Mouse (Mus musculus) stomach, postnatal 0 days (tissue): ENCODE data around the gene Pcyt1a. TPM values are rescaled to one million over a fixed set of nuclear protein-coding genes. Genes with fewer than 3 reads are reported as not detected.

Experiments
- ATAC-seq: fragments of 200-750 bp; cut with Nextera tagmentation; 2 replicates; pipeline ENCODE4 v1.8.0; 2017; ENCODE audit not compliant: low FRiP score, low TSS enrichment
- DNase-seq: peaks from one replicate; pipeline ENCODE4 v3.0.0-alpha.2; 2016; ENCODE audit warnings: low spot score
- H3K27ac ChIP-seq: fragments of 300-500 bp; sonication (generic); replicated peaks from 2 replicates; pipeline ENCODE4 v1.5.1; 2014; ENCODE audit warnings: mild to moderate bottlenecking, control low read depth
- H3K27me3 ChIP-seq: fragments of 300-500 bp; sonication (generic); 2 replicates; pipeline ENCODE4 v1.6.1; 2014; ENCODE audit warnings: low read length; ENCODE audit not compliant: control insufficient read depth, insufficient read depth
- H3K36me3 ChIP-seq: fragments of 300-500 bp; sonication (generic); 2 replicates; pipeline ENCODE4 v1.6.1; 2014; ENCODE audit warnings: low read length, mixed read lengths; ENCODE audit not compliant: control insufficient read depth, insufficient read depth
- H3K4me1 ChIP-seq: fragments of 300-500 bp; sonication (generic); replicated peaks from 2 replicates; pipeline ENCODE4 v1.6.1; 2014; ENCODE audit warnings: antibody characterized with exemption; ENCODE audit not compliant: control insufficient read depth, insufficient read depth
- H3K4me2 ChIP-seq: fragments of 300-500 bp; sonication (generic); replicated peaks from 2 replicates; pipeline ENCODE4 v1.6.1; 2014; ENCODE audit warnings: low read depth, mild to moderate bottlenecking, control low read depth, moderate library complexity
- H3K4me3 ChIP-seq: fragments of 300-500 bp; sonication (generic); 2 replicates; pipeline ENCODE4 v1.5.1; 2014; ENCODE audit warnings: low read depth, low read length, control low read depth
- H3K9ac ChIP-seq: fragments of 300-500 bp; sonication (generic); 2 replicates; pipeline ENCODE4 v1.6.1; 2014; ENCODE audit warnings: mild to moderate bottlenecking, low read length, control low read depth, mixed read lengths
- H3K9me3 ChIP-seq: fragments of 300-500 bp; sonication (generic); 2 replicates; pipeline ENCODE4 v1.6.1; 2016; ENCODE audit warnings: low read length; ENCODE audit not compliant: control insufficient read depth
- CTCF ChIP-seq: IDR thresholded peaks from 2 replicates; pipeline ENCODE4 v1.5.1; 2016; ENCODE audit warnings: antibody characterized with exemption, low read depth, mild to moderate bottlenecking, moderate library complexity
- EP300 ChIP-seq: optimal IDR thresholded peaks from 2 replicates; pipeline ENCODE3; 2016; ENCODE audit warnings: antibody characterized with exemption
- WGBS: fragments of 180-500 bp; shearing (Covaris S2); extraction: QIAGEN DNeasy Blood & Tissue Kit; methylation state at CpG from one replicate; pipeline ENCODE4 v1.1.7; 2014; 5-methylcytosine and 5-hydroxymethylcytosine counted together
- polyA plus RNA-seq: library from polyadenylated mRNA; unstranded; fragments of >200 nt; fragmentation: Nextera tagmentation; extraction: Ambion mirVana; gene quantifications from 2 replicates; pipeline ENCODE4 v1.2.1, GENCODE M21; 2015

Gene Pcyt1a
- polyA plus RNA-seq, 1 experiment from 2014 or later, result 38.6 TPM

DNA sequence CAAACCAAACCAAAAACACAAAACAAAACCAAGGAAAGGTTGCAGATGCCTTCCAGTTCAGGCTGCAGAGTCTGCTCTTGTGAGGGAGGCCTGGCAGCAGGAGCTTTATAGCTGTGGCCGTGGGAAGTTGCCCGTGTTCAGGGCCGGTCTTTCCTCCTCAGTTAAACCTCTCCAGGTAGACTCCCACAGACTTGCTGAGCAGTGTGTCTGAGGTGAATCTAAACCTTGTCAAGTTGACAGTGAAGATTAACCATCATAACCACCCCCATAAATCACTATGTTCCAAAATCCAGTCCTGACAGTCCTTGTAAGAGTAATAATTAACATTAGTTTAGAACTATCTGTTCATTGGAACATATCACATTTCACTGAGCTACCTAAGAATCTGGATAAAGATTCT lies 3.2 kb upstream of the Pcyt1a start:
- no peaks in the 10 kb centered on the region for H3K27me3 ChIP-seq
- ATAC-seq (no peak), DNase-seq (no peak)
- H3K9ac ChIP-seq, result no peak overlapping the region
- 84% methylated on average over 3 of the region's 3 CpGs for WGBS
- H3K4me1 ChIP-seq, result 0 out of 2 replicates have a peak, but pooled peaks cover 4% of the 10 kb centered on the region
- no peak overlapping the region for H3K27ac ChIP-seq
- H3K4me2 ChIP-seq, result no peak overlapping the region
- H3K9me3 ChIP-seq, result no peaks in the 10 kb centered on the region
- H3K4me3 ChIP-seq, result no peak overlapping the region
- H3K36me3 ChIP-seq, result no peaks in the 10 kb centered on the region
- TF ChIP-seq EP300 (no peak), CTCF (no peak)

DNA sequence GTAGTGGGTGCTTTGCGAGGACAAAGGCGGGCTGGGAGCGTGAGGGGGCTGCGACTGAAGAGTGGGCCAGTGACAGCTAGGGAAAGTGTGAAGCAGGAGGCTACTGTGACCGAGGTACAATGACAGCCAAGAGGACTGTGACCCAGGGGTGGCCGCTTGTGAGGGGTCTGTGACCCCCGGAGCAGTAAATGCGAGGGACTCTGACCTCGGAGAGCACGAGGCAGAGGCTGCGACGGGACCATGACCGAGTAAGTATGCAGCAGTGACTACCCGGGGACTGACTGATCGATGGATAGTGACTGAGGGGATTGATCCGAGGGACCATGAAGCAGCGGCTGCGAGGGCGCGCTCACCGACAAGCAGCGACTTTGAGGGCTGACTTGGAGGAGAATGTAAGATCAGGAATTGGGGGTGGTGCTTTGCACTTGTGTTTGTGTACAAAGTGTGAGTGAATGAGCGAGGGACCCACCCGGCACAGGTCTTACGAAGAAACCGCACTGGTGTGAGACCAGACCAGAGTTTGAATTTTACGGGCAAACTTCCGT lies 398 bp downstream of the Pcyt1a start:
- peak overlapping the region; percentile 90 for H3K27ac ChIP-seq
- WGBS, result under 1% methylated on average over 28 of the region's 28 CpGs
- H3K9ac ChIP-seq, result peak overlapping the region; percentile 91
- TF ChIP-seq CTCF (no peak), EP300 (no peak)
- H3K4me1 ChIP-seq, result 0 out of 2 replicates have a peak, but pooled peaks cover 4% of the 10 kb centered on the region
- no peaks in the 10 kb centered on the region for H3K36me3 ChIP-seq
- H3K4me3 ChIP-seq, result peak overlapping the region; percentile 92
- ATAC-seq (peak; percentile 50), DNase-seq (peak; percentile 42)
- H3K27me3 ChIP-seq, result no peaks in the 10 kb centered on the region
- H3K4me2 ChIP-seq, result peak overlapping the region; percentile 93
- no peaks in the 10 kb centered on the region for H3K9me3 ChIP-seq

GRCm38 (mm10) chr16:32431926-32432325 lies 1.2 kb downstream of the Pcyt1a start:
- DNase-seq, result no peak
- H3K9ac ChIP-seq, result peak overlapping the region; percentile 91; the same call in 1 of the 2 replicates

GRCm38 (mm10) chr16:32433138-32433537 lies 2.4 kb downstream of the Pcyt1a start:
- Histone ChIP-seq H3K36me3 (no peaks in the 10 kb centered on the region), H3K27me3 (no peaks in the 10 kb centered on the region), H3K9ac (no peak overlapping the region), H3K4me3 (no peak overlapping the region), H3K9me3 (no peaks in the 10 kb centered on the region), H3K4me1 (0 out of 2 replicates have a peak, but pooled peaks cover 4% of the 10 kb centered on the region), H3K4me2 (no peak overlapping the region), H3K27ac (no peak overlapping the region)
- WGBS, result 79% methylated on average over 2 of the region's 2 CpGs
- ATAC-seq (no peak), DNase-seq (no peak)
- no peak for TF ChIP-seq CTCF
- TF ChIP-seq EP300, result no peak

More at GRCm38 (mm10) chr16:32431926-32432325, 1.2 kb downstream of the Pcyt1a start:
- Histone ChIP-seq H3K4me1 (0 out of 2 replicates have a peak, but pooled peaks cover 4% of the 10 kb centered on the region), H3K4me3 (peak overlapping the region; percentile 92; the same call in 1 of the 2 replicates), H3K9me3 (no peaks in the 10 kb centered on the region), H3K27ac (no peak overlapping the region), H3K4me2 (peak overlapping the region; percentile 93), H3K36me3 (no peaks in the 10 kb centered on the region), H3K27me3 (no peaks in the 10 kb centered on the region)
- 93% methylated on average over 1 of the region's 1 CpGs for WGBS
- no peak for TF ChIP-seq CTCF
- TF ChIP-seq EP300, result no peak
- no peak for ATAC-seq

DNA sequence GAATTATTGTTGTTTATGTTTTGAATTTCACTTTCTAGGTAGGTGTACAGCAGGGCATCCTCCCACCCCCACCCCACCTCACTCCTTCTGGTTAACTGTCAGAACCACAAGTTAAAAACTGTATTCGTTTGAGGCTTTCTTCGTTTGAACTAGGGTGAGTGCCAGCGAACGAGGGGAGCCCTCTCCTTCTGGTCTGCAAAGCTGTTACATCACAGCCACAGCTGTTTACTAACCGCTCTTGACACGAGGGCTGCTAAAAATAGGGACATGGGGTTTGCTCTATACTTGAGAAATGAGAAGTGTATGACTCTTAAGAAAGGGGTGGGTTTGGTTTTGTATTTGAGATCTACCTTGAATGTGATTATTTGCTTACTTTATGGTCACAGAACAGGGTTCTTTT lies 3.3 kb downstream of the Pcyt1a start:
- Histone ChIP-seq H3K27me3 (no peaks in the 10 kb centered on the region), H3K4me1 (0 out of 2 replicates have a peak, but pooled peaks cover 4% of the 10 kb centered on the region), H3K9me3 (no peaks in the 10 kb centered on the region), H3K4me3 (no peak overlapping the region), H3K36me3 (no peaks in the 10 kb centered on the region), H3K4me2 (no peak overlapping the region), H3K27ac (no peak overlapping the region), H3K9ac (no peak overlapping the region)
- no peak for TF ChIP-seq CTCF
- TF ChIP-seq EP300, result no peak
- no peak for ATAC-seq
- no peak for DNase-seq
- WGBS, result 36% methylated on average over 6 of the region's 6 CpGs

- no peak for DNase-seq
- no peak for TF ChIP-seq CTCF
- no peak for TF ChIP-seq EP300
- no peaks in the 10 kb centered on the region for H3K36me3 ChIP-seq
- H3K9ac ChIP-seq, result no peak overlapping the region
- no peak overlapping the region for H3K27ac ChIP-seq
- H3K4me1 ChIP-seq, result 0 out of 2 replicates have a peak, but pooled peaks cover 4% of the 10 kb centered on the region
- no peaks in the 10 kb centered on the region for H3K9me3 ChIP-seq
- H3K4me3 ChIP-seq, result no peak overlapping the region
- no peaks in the 10 kb centered on the region for H3K27me3 ChIP-seq
- ATAC-seq, result no peak
- no peak overlapping the region for H3K4me2 ChIP-seq
Observed at GRCm38 (mm10) chr16:32434691-32435090, 4.0 kb downstream of the Pcyt1a start.
